Mouse (Mus musculus) embryonic facial prominence, embryonic 13.5 days (tissue): ENCODE measurements at regions not wholly inside any gene's neighbourhood (a gene's known extent, or its start where the extent isn't known, plus 50 kb on each side); places are given as distances from the start of the nearest gene placed in this dataset.
A peak's percentile ranks its signal among the peaks of the same experiment; 100 is the strongest.

Source experiments
- ATAC-seq: fragments of 200-750 bp; cut with Nextera tagmentation; 2 replicates; pipeline ENCODE4 v1.8.0; 2017; ENCODE audit warnings: low read depth; ENCODE audit not compliant: insufficient number of reproducible peaks, insufficient read depth, low FRiP score, low TSS enrichment
- H3K27ac ChIP-seq: fragments of 300-500 bp; sonication (generic); 2 replicates; pipeline ENCODE4 v1.5.1; 2015; ENCODE audit warnings: moderate library complexity, mild to moderate bottlenecking, inconsistent platforms
- H3K27me3 ChIP-seq: fragments of 300-500 bp; sonication (generic); 2 replicates; pipeline ENCODE4 v1.6.1; 2015; ENCODE audit warnings: mild to moderate bottlenecking, inconsistent platforms
- H3K36me3 ChIP-seq: fragments of 300-500 bp; sonication (generic); 2 replicates; pipeline ENCODE4 v1.6.1; 2015; ENCODE audit warnings: mild to moderate bottlenecking, inconsistent platforms
- H3K4me1 ChIP-seq: fragments of 300-500 bp; sonication (generic); 2 replicates; pipeline ENCODE4 v1.6.1; 2015; ENCODE audit warnings: inconsistent platforms
- H3K4me2 ChIP-seq: fragments of 300-500 bp; sonication (generic); 2 replicates; pipeline ENCODE4 v1.6.1; 2015; ENCODE audit warnings: moderate library complexity, mild to moderate bottlenecking, inconsistent platforms
- H3K4me3 ChIP-seq: fragments of 300-500 bp; sonication (generic); 2 replicates; pipeline ENCODE4 v1.5.1; 2015; ENCODE audit warnings: mild to moderate bottlenecking, inconsistent platforms
- H3K9ac ChIP-seq: fragments of 300-500 bp; sonication (generic); 2 replicates; pipeline ENCODE4 v1.6.1; 2015; ENCODE audit warnings: mild to moderate bottlenecking, inconsistent platforms
- H3K9me3 ChIP-seq: fragments of 300-500 bp; sonication (generic); 2 replicates; pipeline ENCODE4 v1.6.1; 2016; ENCODE audit warnings: inconsistent platforms
- WGBS: fragments of 180-500 bp; shearing (Covaris S2); methylation state at CpG from one replicate; pipeline ENCODE4 v1.1.7; 2015; ENCODE audit warnings: mixed read lengths; 5-methylcytosine and 5-hydroxymethylcytosine counted together

GRCm38 (mm10) chr1:42539066-42539539 is 156.5 kb upstream of the Pou3f3 start:
- H3K27ac ChIP-seq: no peak overlapping the region
- 65% methylated on average over 18 of the region's 18 CpGs for WGBS
- H3K4me1 ChIP-seq: peaks cover 21% of the 10 kb centered on the region; the same call in 1 of the 2 replicates
- H3K4me3 ChIP-seq: no peak overlapping the region
- H3K36me3 ChIP-seq: no peaks in the 10 kb centered on the region
- no peak overlapping the region for H3K4me2 ChIP-seq
- H3K27me3 ChIP-seq: no peaks in the 10 kb centered on the region
- no peak for ATAC-seq
- no peak overlapping the region for H3K9ac ChIP-seq
- H3K9me3 ChIP-seq: no peaks in the 10 kb centered on the region

- Histone ChIP-seq H3K9ac (no peak overlapping the region), H3K27me3 (no peaks in the 10 kb centered on the region), H3K27ac (0 out of 2 replicates have a peak overlapping the region, but pooled peaks have one; percentile 28), H3K4me3 (no peak overlapping the region), H3K36me3 (no peaks in the 10 kb centered on the region), H3K4me2 (peak overlapping the region; percentile 24), H3K4me1 (peaks cover 21% of the 10 kb centered on the region; the same call in 1 of the 2 replicates), H3K9me3 (no peaks in the 10 kb centered on the region)
- no peak for ATAC-seq
- WGBS: 62% methylated on average over 26 of the region's 26 CpGs
Measured at GRCm38 (mm10) chr1:42539541-42540520, 155.7 kb upstream of the Pou3f3 start.

- H3K9me3 ChIP-seq: no peaks in the 10 kb centered on the region
- no peaks in the 10 kb centered on the region for H3K36me3 ChIP-seq
- H3K4me1 ChIP-seq: peaks cover 21% of the 10 kb centered on the region; the same call in 1 of the 2 replicates
- no peaks in the 10 kb centered on the region for H3K27me3 ChIP-seq
- no peak overlapping the region for H3K4me3 ChIP-seq
- no peak overlapping the region for H3K4me2 ChIP-seq
- ATAC-seq: no peak
- H3K27ac ChIP-seq: no peak overlapping the region
- 61% methylated on average over 4 of the region's 4 CpGs for WGBS
- no peak overlapping the region for H3K9ac ChIP-seq
Measured at GRCm38 (mm10) chr1:42541991-42542390, 153.6 kb upstream of the Pou3f3 start.

- peaks cover 21% of the 10 kb centered on the region; the same call in 1 of the 2 replicates for H3K4me1 ChIP-seq
- H3K27ac ChIP-seq: no peak overlapping the region
- no peak for ATAC-seq
- WGBS: 33% methylated on average over 15 of the region's 15 CpGs
- H3K27me3 ChIP-seq: no peaks in the 10 kb centered on the region
- H3K4me2 ChIP-seq: no peak overlapping the region
- H3K36me3 ChIP-seq: no peaks in the 10 kb centered on the region
- H3K9me3 ChIP-seq: no peaks in the 10 kb centered on the region
- H3K4me3 ChIP-seq: no peak overlapping the region
- no peak overlapping the region for H3K9ac ChIP-seq
Measured at GRCm38 (mm10) chr1:42542846-42543549, 152.6 kb upstream of the Pou3f3 start.

- Histone ChIP-seq H3K4me1 (peaks cover 12% of the 10 kb centered on the region; the same call in 1 of the 2 replicates), H3K9ac (no peak overlapping the region), H3K27ac (no peak overlapping the region), H3K9me3 (no peaks in the 10 kb centered on the region), H3K4me3 (no peak overlapping the region), H3K36me3 (no peaks in the 10 kb centered on the region), H3K27me3 (no peaks in the 10 kb centered on the region), H3K4me2 (no peak overlapping the region)
- no peak for ATAC-seq
- 92% methylated on average over 3 of the region's 3 CpGs for WGBS
Measured at GRCm38 (mm10) chr1:42546879-42547278, 148.7 kb upstream of the Pou3f3 start.

- H3K27me3 ChIP-seq: no peaks in the 10 kb centered on the region
- ATAC-seq: no peak
- 84% methylated on average over 2 of the region's 2 CpGs for WGBS
- no peaks in the 10 kb centered on the region for H3K36me3 ChIP-seq
- 0 out of 2 replicates have a peak, but pooled peaks cover 3% of the 10 kb centered on the region for H3K4me1 ChIP-seq
- no peak overlapping the region for H3K4me3 ChIP-seq
- H3K9me3 ChIP-seq: no peaks in the 10 kb centered on the region
- H3K27ac ChIP-seq: no peak overlapping the region
- no peak overlapping the region for H3K4me2 ChIP-seq
- H3K9ac ChIP-seq: no peak overlapping the region
Measured at GRCm38 (mm10) chr1:42557301-42557700, 138.3 kb upstream of the Pou3f3 start.

- WGBS: 76% methylated on average over 6 of the region's 6 CpGs
- no peak for ATAC-seq
Measured at GRCm38 (mm10) chr1:42567640-42568039, 127.9 kb upstream of the Pou3f3 start.

GRCm38 (mm10) chr1:42585191-42585590 is 110.4 kb upstream of the Pou3f3 start:
- Histone ChIP-seq H3K27me3 (no peaks in the 10 kb centered on the region), H3K36me3 (no peaks in the 10 kb centered on the region), H3K27ac (no peak overlapping the region), H3K4me3 (no peak overlapping the region), H3K9ac (no peak overlapping the region), H3K9me3 (no peaks in the 10 kb centered on the region), H3K4me2 (no peak overlapping the region), H3K4me1 (no peaks in the 10 kb centered on the region)
- no peak for ATAC-seq
- 94% methylated on average over 3 of the region's 3 CpGs for whole genome bisulfite sequencing

More at GRCm38 (mm10) chr1:42567640-42568039, 127.9 kb upstream of the Pou3f3 start:
- no peaks in the 10 kb centered on the region for H3K27me3 ChIP-seq
- H3K4me2 ChIP-seq: no peak overlapping the region
- H3K9ac ChIP-seq: no peak overlapping the region
- H3K4me1 ChIP-seq: no peaks in the 10 kb centered on the region
- no peak overlapping the region for H3K4me3 ChIP-seq
- no peak overlapping the region for H3K27ac ChIP-seq
- H3K36me3 ChIP-seq: no peaks in the 10 kb centered on the region
- H3K9me3 ChIP-seq: no peaks in the 10 kb centered on the region

- H3K9me3 ChIP-seq: no peaks in the 10 kb centered on the region
- 62% methylated on average over 10 of the region's 10 CpGs for WGBS
Measured at GRCm38 (mm10) chr1:42588499-42588898, 107.1 kb upstream of the Pou3f3 start.

GRCm38 (mm10) chr1:42589442-42589841 is 106.1 kb upstream of the Pou3f3 start:
- Histone ChIP-seq H3K27me3 (no peaks in the 10 kb centered on the region), H3K9ac (no peak overlapping the region), H3K36me3 (no peaks in the 10 kb centered on the region), H3K27ac (no peak overlapping the region), H3K4me2 (no peak overlapping the region), H3K4me1 (no peaks in the 10 kb centered on the region), H3K9me3 (no peaks in the 10 kb centered on the region), H3K4me3 (no peak overlapping the region)
- WGBS: 39% methylated on average over 7 of the region's 7 CpGs
- ATAC-seq: no peak

More at GRCm38 (mm10) chr1:42588499-42588898, 107.1 kb upstream of the Pou3f3 start:
- H3K4me3 ChIP-seq: no peak overlapping the region
- no peaks in the 10 kb centered on the region for H3K36me3 ChIP-seq
- no peak overlapping the region for H3K27ac ChIP-seq
- no peak overlapping the region for H3K4me2 ChIP-seq
- no peaks in the 10 kb centered on the region for H3K27me3 ChIP-seq
- H3K4me1 ChIP-seq: no peaks in the 10 kb centered on the region
- no peak for ATAC-seq
- no peak overlapping the region for H3K9ac ChIP-seq

- no peaks in the 10 kb centered on the region for H3K9me3 ChIP-seq
- no peak overlapping the region for H3K9ac ChIP-seq
- no peaks in the 10 kb centered on the region for H3K4me1 ChIP-seq
- H3K4me3 ChIP-seq: no peak overlapping the region
- H3K36me3 ChIP-seq: no peaks in the 10 kb centered on the region
- WGBS: 69% methylated on average over 1 of the region's 1 CpGs
- H3K27ac ChIP-seq: no peak overlapping the region
- no peak overlapping the region for H3K4me2 ChIP-seq
- ATAC-seq: no peak
- no peaks in the 10 kb centered on the region for H3K27me3 ChIP-seq
Measured at GRCm38 (mm10) chr1:42591855-42592254, 103.7 kb upstream of the Pou3f3 start.
